Mouse (Mus musculus) neural tube, embryonic 14.5 days (tissue): Measurements from ENCODE around the gene Angpt4. TPM values are rescaled to one million over a fixed set of nuclear protein-coding genes. Genes with fewer than 3 reads are reported as not detected.

Source experiments
- ATAC-seq: fragments of 200-750 bp; cut with Nextera tagmentation; 2 replicates; pipeline ENCODE4 v1.8.0; 2017; ENCODE audit warnings: low read depth, mild to moderate bottlenecking, moderate TSS enrichment, moderate library complexity
- H3K27ac ChIP-seq: fragments of 300-500 bp; sonication (generic); 2 replicates; pipeline ENCODE4 v1.5.1; 2014; ENCODE audit warnings: low read depth, mild to moderate bottlenecking, control low read depth, low read length, moderate library complexity, mixed read lengths
- H3K27me3 ChIP-seq: fragments of 300-500 bp; sonication (generic); 2 replicates; pipeline ENCODE4 v1.6.1; 2014; ENCODE audit warnings: low read length; ENCODE audit not compliant: control insufficient read depth, insufficient read depth
- H3K36me3 ChIP-seq: fragments of 300-500 bp; sonication (generic); 2 replicates; pipeline ENCODE4 v1.6.1; 2014; ENCODE audit warnings: low read length, mixed read lengths; ENCODE audit not compliant: control insufficient read depth, insufficient read depth
- H3K4me1 ChIP-seq: fragments of 300-500 bp; sonication (generic); 2 replicates; pipeline ENCODE4 v1.6.1; 2014; ENCODE audit warnings: low read length; ENCODE audit not compliant: control insufficient read depth, insufficient read depth
- H3K4me2 ChIP-seq: fragments of 300-500 bp; sonication (generic); 2 replicates; pipeline ENCODE4 v1.6.1; 2014; ENCODE audit warnings: mild to moderate bottlenecking, low read depth, low read length, control low read depth
- H3K4me3 ChIP-seq: fragments of 300-500 bp; sonication (generic); 2 replicates; pipeline ENCODE4 v1.5.1; 2014; ENCODE audit warnings: low read depth, low read length, control low read depth, mixed read lengths
- H3K9ac ChIP-seq: fragments of 300-500 bp; sonication (generic); replicated peaks from 2 replicates; pipeline ENCODE4 v1.6.1; 2014; ENCODE audit warnings: low read depth, mild to moderate bottlenecking, control low read depth, low read length, mixed read lengths
- H3K9me3 ChIP-seq: fragments of 300-500 bp; sonication (generic); 2 replicates; pipeline ENCODE4 v1.6.1; 2016; ENCODE audit warnings: low read length; ENCODE audit not compliant: control insufficient read depth
- WGBS: fragments of 180-500 bp; shearing (Covaris S2); extraction: QIAGEN DNeasy Blood & Tissue Kit; methylation state at CpG from one replicate; pipeline ENCODE4 v1.1.7; 2014; 5-methylcytosine and 5-hydroxymethylcytosine counted together
- polyA plus RNA-seq: library from polyadenylated mRNA; unstranded; fragments of >200 nt; fragmentation: Nextera tagmentation; extraction: Ambion mirVana; gene quantifications from 2 replicates; pipeline ENCODE4 v1.2.1, GENCODE M21; 2014

Gene Angpt4
- polyA plus RNA-seq, 1 experiment from 2014 or later, result 0.11 TPM

DNA sequence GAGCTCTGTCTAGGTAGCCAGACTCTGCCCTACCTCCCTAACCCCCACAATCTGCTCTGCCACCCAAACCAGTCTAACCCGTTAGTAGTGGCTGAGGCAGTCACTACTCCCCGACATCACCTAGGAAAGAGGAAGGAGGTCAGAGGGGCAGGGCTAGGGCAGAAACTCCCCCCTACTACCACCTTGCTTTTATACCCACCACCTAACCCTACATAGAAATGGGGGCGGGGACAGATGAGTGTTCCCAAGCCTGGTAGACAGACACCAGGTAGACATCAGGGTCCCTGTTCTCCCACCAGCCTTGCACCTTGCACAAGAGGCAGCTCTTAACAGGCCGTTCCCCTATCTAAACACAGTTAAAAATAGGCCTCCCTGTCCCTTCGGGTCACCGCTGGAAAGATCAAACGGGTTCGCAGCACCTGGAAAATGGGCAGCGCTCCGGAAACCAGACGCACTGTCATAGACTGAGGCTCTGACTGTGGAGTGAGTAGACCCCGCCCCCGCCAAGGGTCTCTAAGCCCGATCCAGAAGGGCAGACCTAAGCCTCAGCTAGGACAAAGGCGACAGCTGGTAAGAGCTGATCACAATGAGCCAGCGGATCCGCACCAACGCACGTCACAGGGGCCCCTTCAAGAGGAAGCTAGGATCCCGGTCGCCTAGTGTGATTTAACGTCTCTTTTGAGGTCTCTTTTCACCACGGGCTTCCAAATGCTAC, 62.0 kb downstream of the Angpt4 start:
- Histone ChIP-seq H3K36me3 (no peaks in the 10 kb centered on the region), H3K27me3 (no peaks in the 10 kb centered on the region), H3K4me1 (peaks cover 35% of the 10 kb centered on the region), H3K4me3 (peak overlapping the region; percentile 21), H3K9me3 (no peaks in the 10 kb centered on the region), H3K9ac (no peak overlapping the region), H3K4me2 (peak overlapping the region; percentile 48), H3K27ac (no peak overlapping the region)
- ATAC-seq, result peak; percentile 18
- WGBS, result 13% methylated on average over 23 of the region's 23 CpGs

DNA sequence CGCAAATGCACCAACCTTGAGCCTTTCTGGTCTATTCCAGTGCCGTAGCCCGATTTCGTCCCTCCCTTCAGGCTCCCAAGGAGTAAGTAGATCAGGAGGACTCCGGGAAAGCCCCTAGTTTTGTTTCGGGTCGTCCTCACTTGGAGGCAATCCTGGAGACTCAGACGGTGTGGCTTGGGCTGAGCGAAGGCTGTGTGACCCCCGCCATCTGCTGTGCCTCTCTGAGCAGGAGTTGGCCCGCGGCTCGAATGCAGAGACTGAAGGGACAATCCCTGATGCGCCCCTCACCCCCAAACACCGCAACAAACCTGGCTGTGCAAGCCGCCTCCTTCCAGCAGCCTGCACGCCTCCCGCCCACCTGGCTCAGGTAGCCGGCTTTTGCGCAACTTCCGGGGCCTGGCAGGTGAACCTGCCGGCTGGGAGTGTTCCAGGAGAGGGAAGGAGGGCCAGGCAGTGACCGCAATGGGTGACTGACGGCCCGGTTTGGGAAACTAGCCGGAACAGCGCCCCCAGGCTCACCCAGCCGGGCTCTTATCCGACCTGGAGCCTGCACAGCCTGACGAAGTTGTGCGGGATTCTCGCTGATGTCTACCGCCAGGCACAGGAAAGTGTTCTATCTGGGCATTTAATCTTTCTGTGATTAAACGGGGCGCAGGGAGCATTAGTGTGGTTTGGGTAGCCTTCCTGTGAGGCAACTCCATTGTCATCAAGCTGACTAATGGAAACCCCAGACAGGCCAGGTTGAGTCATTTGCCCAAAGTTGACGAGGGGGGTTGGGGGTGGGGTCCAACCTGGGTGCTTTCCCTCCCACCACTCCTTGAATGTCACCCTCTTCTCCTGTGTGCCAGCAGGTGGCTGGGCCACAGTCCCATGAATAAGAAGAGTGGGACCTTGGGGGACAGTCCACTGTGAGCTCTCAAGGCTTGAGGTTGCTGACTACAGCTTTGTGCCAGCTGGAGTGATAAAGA, 62.9 kb downstream of the Angpt4 start:
- Histone ChIP-seq H3K27ac (no peak overlapping the region), H3K4me3 (peak overlapping the region; percentile 21), H3K9ac (0 out of 2 replicates have a peak overlapping the region, but pooled peaks have one; percentile 28), H3K9me3 (no peaks in the 10 kb centered on the region), H3K36me3 (no peaks in the 10 kb centered on the region), H3K4me2 (peak overlapping the region; percentile 48), H3K27me3 (no peaks in the 10 kb centered on the region), H3K4me1 (peaks cover 29% of the 10 kb centered on the region)
- no peak for ATAC-seq
- 7% methylated on average over 36 of the region's 36 CpGs for WGBS

DNA sequence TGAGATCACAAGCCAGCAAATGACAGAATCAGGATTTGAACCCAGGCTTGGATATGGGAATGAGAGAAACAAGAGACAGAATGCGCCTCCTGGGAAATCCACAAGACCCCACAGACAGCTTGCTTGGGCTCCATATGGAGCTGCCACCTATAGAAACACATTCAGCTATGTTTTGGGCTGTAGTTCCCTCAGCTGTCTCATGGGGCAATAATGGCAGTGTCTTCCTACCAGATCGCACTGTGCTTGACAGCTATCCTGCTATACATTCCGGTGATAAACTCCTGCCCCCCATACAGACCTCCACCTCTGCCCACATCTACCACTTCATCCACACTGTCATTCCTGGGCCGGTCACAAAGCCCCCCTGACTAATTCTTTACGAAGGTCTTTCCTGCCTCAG, 64.3 kb downstream of the Angpt4 start:
- Histone ChIP-seq H3K4me3 (no peak overlapping the region), H3K27me3 (no peaks in the 10 kb centered on the region), H3K9me3 (no peaks in the 10 kb centered on the region), H3K9ac (no peak overlapping the region), H3K36me3 (no peaks in the 10 kb centered on the region), H3K4me1 (peaks cover 23% of the 10 kb centered on the region), H3K27ac (no peak overlapping the region), H3K4me2 (no peak overlapping the region)
- 87% methylated on average over 5 of the region's 5 CpGs for WGBS
- ATAC-seq, result no peak

DNA sequence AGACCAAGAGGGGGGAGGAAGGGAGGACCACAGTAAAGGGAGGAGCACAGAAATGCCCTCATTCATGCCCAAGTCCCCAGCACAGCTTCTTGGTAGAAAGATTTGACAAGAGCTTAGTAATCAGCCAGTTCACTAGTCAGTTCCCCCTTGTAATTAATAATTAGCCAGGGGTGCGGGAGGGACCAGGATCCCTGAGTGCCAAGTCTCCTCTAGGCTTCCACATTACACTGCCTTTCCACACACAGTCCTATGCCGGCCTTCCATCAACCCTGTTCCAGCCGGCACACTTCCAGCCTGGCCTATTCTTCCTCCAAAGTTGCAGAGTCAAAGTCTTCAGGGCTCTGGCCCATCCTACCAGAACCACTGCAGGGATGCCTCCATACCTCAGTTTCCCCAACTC, 65.1 kb downstream of the Angpt4 start:
- Histone ChIP-seq H3K27ac (no peak overlapping the region), H3K9me3 (no peaks in the 10 kb centered on the region), H3K36me3 (no peaks in the 10 kb centered on the region), H3K4me3 (no peak overlapping the region), H3K27me3 (no peaks in the 10 kb centered on the region), H3K4me1 (peaks cover 21% of the 10 kb centered on the region), H3K9ac (no peak overlapping the region), H3K4me2 (no peak overlapping the region)
- ATAC-seq, result no peak
- 92% methylated on average over 3 of the region's 3 CpGs for WGBS

DNA sequence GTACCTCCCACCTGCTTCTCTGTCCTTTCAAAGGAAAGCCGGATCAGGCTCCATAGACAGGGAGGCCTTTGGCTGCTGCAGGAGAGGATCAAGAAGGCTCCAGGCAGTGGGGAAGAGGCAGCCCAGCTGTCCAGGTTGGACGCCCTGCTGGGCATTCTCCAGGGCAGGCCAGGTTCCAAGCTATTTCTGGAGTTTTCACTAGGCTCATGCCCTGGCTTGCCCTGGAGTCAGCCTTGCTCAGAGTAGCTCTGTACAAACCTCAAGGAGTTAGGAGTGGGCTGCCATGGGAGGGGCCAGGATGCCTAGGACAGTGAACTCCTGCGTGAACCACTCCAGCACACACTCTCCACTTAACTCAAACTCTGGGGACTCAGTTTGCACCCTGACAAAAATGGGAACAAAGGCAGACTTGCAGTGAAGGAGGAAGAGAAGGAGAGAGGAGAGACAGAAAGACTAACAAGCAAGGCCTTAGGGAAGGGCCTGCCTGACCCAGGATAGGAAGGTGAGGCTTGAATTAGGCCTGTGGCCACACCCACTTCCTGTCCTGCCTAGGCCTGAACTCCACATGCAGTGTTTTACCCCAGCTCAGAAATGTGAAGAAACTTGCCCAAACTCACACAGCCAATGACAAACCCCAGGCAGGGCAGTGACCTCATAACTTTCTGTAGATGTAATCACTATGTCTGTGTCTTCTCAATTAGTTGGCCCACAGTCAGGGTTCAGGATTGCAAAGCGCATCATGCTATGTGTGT, 66.9 kb downstream of the Angpt4 start:
- Histone ChIP-seq H3K4me1 (peaks cover 15% of the 10 kb centered on the region), H3K27me3 (no peaks in the 10 kb centered on the region), H3K4me2 (no peak overlapping the region), H3K27ac (no peak overlapping the region), H3K4me3 (no peak overlapping the region), H3K36me3 (no peaks in the 10 kb centered on the region), H3K9me3 (no peaks in the 10 kb centered on the region), H3K9ac (no peak overlapping the region)
- no peak for ATAC-seq
- WGBS, result 79% methylated on average over 4 of the region's 4 CpGs

DNA sequence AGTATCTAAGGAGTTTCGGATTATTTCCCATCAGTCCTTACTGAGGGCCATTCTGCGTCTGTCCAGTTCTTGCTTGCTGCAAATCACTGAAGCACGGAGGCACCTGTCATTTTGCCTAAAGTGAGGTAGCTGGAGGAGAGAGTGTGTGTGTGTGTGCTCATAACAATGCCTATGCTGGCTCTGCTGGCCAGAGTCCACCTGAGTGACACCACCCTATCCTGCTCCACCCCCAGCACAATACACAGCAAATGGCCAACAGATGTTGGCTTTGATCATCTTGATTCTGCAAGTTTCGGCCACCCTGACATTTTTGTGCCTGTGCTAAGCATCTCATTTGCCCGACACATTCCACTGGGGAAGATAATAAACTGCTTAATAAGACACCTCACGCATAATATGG, 67.5 kb downstream of the Angpt4 start:
- 63% methylated on average over 6 of the region's 6 CpGs for WGBS
- H3K27me3 ChIP-seq, result no peaks in the 10 kb centered on the region
- H3K4me3 ChIP-seq, result no peak overlapping the region

DNA sequence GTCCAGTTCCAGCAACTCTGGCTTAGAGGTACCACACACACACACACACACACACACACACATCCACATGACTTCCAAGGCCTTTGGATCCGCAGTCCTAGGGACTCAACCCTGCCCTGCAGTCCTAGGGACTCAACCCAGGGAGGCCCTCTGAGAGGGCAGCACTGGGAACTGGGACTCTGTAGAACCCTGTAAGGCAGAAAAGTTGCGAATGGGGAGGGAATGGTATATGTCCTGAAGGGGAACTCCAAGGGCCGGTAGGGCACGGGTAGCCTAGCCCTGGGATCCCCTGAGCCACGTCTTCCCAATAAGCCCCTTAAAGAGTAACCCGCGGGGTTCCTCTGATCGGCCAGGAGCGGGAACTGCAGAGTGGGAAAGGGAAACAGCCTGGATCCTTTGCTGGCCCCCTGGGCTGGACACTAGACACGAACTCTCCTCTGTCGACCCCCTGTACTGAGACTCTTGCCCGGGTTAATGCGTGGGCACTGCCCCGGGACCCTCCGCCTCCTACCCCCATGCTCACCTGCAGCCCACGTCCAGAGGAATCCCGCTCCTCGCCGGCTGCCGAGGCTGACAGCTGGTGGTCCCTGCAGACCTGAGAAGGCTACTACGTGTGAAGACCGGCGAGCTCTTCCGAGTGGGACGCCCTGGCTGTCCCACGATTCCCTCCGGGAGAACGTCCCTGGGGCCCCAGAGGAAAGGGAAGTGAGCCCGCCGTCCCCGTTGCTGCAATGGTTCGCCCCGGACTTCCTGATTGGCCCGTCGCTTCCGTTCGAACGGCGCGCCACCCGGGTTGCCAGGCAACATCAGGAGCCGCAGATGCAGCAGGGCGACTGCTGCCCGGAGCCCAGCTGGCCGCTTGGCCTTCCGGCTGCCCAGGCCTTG, 68.7 kb downstream of the Angpt4 start, which contains the start of gene Fam110a:
Fam110a (minus strand) TSS at position 750 of the 885 bp plus-strand sequence.
- under 1% methylated on average over 46 of the region's 46 CpGs for WGBS
- Histone ChIP-seq H3K4me3 (peak within 1 kb of the TSS; percentile 77), H3K4me1 (peaks cover 9% of the 10 kb centered on the region), H3K4me2 (peak within 1 kb of the TSS; percentile 94), H3K36me3 (no peaks in the 10 kb centered on the region), H3K9ac (peak within 1 kb of the TSS; percentile 78), H3K27ac (peak within 1 kb of the TSS; percentile 60; the same call in 1 of the 2 replicates), H3K27me3 (no peaks in the 10 kb centered on the region), H3K9me3 (no peaks in the 10 kb centered on the region)
- ATAC-seq, result peak; percentile 92

More for the DNA sequence above, 67.5 kb downstream of the Angpt4 start:
- H3K36me3 ChIP-seq, result no peaks in the 10 kb centered on the region
- H3K4me1 ChIP-seq, result peaks cover 15% of the 10 kb centered on the region
- no peak for ATAC-seq
- H3K9ac ChIP-seq, result no peak overlapping the region
- H3K27ac ChIP-seq, result no peak overlapping the region
- H3K4me2 ChIP-seq, result peak overlapping the region; percentile 94; the same call in 1 of the 2 replicates
- no peaks in the 10 kb centered on the region for H3K9me3 ChIP-seq

DNA sequence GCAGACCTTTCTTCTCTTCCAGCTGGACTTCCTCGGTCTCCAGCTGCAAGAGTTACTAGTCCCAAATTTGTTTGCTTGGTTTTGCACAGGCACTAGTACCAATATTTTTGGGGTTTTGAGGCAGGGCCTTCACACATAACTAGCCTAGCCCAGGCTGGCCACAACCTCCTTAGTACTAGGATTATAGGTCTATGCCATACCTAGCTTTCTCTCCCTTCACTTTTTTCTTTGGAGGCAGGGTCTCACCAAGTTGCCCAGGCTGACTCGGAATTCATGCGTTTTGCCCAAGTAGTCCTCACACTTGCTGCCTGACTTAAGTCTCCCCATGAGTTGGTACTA, 69.3 kb downstream of the Angpt4 start:
- 35% methylated on average over 3 of the region's 3 CpGs for WGBS
- Histone ChIP-seq H3K27me3 (no peaks in the 10 kb centered on the region), H3K36me3 (no peaks in the 10 kb centered on the region), H3K4me1 (peaks cover 9% of the 10 kb centered on the region), H3K9ac (no peak overlapping the region; the same call in 1 of the 2 replicates), H3K4me3 (peak overlapping the region; percentile 77), H3K27ac (peak overlapping the region; percentile 45; the same call in 1 of the 2 replicates), H3K9me3 (no peaks in the 10 kb centered on the region), H3K4me2 (peak overlapping the region; percentile 94)
- peak; percentile 41 for ATAC-seq
